Mouse (Mus musculus): ENCODE measurements at regions not wholly inside any gene's neighbourhood (a gene's known extent, or its start where the extent isn't known, plus 50 kb on each side); places are given as distances from the start of the nearest gene placed in this dataset.

DNA sequence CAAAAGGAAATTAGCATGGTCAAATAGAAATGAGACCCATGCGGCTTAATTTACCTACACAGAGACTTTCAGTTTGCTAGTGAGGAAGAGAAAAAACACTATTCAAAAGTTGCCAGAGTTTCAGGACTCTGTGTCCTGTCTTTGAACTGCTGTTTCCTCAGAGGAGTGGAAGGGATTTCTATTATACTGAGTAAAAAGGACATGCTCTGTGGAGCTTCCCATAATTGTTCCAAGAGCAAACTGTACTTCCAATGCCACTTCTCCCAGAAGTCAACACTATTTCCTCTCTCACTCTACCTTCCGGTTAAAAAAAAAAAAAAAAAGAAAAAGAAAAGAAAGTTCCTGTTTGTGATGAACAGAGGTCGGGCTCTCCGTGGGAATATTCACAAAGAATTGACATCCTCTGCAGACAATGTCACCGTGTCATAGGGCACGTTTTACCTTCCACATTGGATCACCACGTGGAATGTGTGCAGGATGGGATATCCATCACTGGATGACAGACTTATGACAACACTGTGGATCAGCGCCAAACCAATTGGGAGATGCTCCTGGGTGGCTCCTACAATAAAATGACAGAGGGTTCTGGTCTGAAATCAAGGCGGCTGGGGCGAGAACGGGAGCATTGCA lies 377.5 kb downstream of the Gja1 start:
- no peak for TF ChIP-seq CTCF (IDR thresholded peaks at IDR 0.05; ENCODE audit: low read depth)
- TF ChIP-seq EP300 (optimal IDR thresholded peaks at IDR 0.05): no peak
